Mouse (Mus musculus) embryonic fibroblast, embryonic 13.5 days (primary cell): Measurements from ENCODE around the gene Mas1. TPM values are rescaled to one million over a fixed set of nuclear protein-coding genes. Genes with fewer than 3 reads are reported as not detected.

Experiments used
- H3K27ac ChIP-seq: 2 replicates; pipeline ENCODE4 v1.5.1; 2012; ENCODE audit warnings: low read length, control low read depth, inconsistent platforms; ENCODE audit not compliant: insufficient read depth
- H3K4me1 ChIP-seq: 2 replicates; pipeline ENCODE4 v1.6.1; 2011; ENCODE audit warnings: low read length; ENCODE audit not compliant: control insufficient read depth, insufficient read depth
- H3K4me3 ChIP-seq: 2 replicates; pipeline ENCODE4 v1.5.1; 2011; ENCODE audit warnings: mild to moderate bottlenecking, control low read depth, low read length; ENCODE audit not compliant: insufficient read depth
- CTCF ChIP-seq: IDR thresholded peaks from 2 replicates; pipeline ENCODE4 v1.5.1; 2011; ENCODE audit warnings: mild to moderate bottlenecking, control low read depth, low read length, moderate library complexity, borderline replicate concordance; ENCODE audit not compliant: insufficient read depth
- POLR2A ChIP-seq: IDR thresholded peaks from 2 replicates; pipeline ENCODE4 v1.6.1; 2011; ENCODE audit warnings: low read depth, mild to moderate bottlenecking, control low read depth, low read length, moderate library complexity
- polyA plus RNA-seq: library from polyadenylated mRNA; stranded (reverse); fragments of >200 nt; gene quantifications from 2 replicates; pipeline ENCODE4 v1.2.4, GENCODE M21; 2011; ENCODE audit warnings: low read depth; ENCODE audit not compliant: missing spikeins, insufficient read length

Gene Mas1
- polyA plus RNA-seq, 1 experiment = not detected

- Histone ChIP-seq H3K27ac (no peak overlapping the region), H3K4me3 (no peak overlapping the region), H3K4me1 (no peaks in the 10 kb centered on the region)
- no peak for TF ChIP-seq CTCF
- no peak for TF ChIP-seq POLR2A
Measured at GRCm38 (mm10) chr17:12851689-12852088, 16.3 kb downstream of the Mas1 start.

DNA sequence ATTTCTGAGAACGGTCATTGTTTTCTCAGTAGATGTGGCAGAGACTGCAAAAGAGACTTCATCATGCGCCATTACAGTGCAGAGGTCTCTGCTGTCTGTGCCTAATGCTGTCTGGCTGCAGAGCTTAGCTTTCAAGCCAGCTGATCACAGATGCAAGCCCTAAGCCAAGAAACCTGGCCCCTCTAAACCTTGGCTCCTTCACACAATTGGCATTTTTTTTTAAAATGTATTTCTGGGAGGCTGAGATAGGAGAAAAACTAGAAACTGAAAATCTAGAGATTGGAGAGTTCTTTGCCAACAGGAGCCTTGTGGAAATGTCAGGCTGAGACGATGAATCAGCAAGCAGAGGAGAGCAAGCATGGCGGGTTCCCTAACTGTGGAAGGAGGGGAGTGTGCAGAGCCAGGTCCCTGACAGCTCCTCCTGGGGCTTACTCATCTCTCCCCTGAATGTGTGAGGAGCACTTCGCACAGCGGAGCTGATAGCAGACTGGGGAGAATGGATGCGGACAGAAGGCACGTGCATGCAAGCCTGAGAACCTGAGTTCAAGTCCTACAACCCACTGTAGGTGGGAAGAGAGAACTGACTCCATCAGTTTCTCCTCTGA is 18.1 kb downstream of the Mas1 start:
- H3K4me1 ChIP-seq = no peaks in the 10 kb centered on the region
- no peak overlapping the region for H3K27ac ChIP-seq
- H3K4me3 ChIP-seq = no peak overlapping the region
- no peak for TF ChIP-seq CTCF
- no peak for TF ChIP-seq POLR2A

DNA sequence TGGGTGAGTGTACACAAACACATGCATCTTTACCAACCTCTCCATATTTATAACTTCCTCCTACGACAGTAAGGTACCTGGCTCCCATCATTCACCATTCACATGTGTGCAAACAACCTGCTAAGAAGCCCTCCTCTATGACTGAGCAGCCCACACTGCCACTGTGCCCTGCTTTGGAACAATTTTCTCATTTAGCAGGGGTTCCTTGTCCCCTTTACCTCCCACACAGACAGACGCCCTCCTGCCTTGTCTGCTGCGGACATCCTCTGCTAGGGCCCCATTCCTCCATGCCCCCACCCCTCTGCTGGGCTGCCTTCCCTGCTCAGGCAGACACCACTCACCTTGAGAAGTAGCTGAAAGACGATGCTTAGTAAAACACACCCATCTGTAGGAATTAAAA is 20.2 kb downstream of the Mas1 start:
- no peaks in the 10 kb centered on the region for H3K4me1 ChIP-seq
- H3K4me3 ChIP-seq = no peak overlapping the region
- TF ChIP-seq POLR2A (no peak), CTCF (no peak)
- H3K27ac ChIP-seq = no peak overlapping the region

DNA sequence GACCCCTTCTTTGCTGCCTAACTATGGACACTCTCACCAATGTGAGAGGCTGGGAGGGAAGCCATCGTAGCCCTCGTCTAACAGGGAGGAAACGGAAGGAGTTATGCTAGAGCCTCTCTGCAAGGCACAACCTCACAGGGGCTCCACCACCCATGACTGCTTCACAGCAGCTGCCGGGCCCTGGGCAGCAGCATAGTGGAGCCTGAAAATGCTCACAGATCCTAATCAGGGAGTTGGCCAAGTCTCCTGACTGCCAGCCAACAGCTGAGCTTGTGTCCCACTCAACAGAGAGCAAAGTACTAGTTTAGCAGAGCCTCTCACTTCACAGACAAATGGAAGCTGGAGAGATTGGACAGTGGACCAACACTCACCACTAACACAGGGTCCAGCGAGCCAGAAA is 21.5 kb downstream of the Mas1 start:
- Histone ChIP-seq H3K4me1 (no peaks in the 10 kb centered on the region), H3K4me3 (no peak overlapping the region), H3K27ac (no peak overlapping the region)
- TF ChIP-seq POLR2A = no peak
- no peak for TF ChIP-seq CTCF

DNA sequence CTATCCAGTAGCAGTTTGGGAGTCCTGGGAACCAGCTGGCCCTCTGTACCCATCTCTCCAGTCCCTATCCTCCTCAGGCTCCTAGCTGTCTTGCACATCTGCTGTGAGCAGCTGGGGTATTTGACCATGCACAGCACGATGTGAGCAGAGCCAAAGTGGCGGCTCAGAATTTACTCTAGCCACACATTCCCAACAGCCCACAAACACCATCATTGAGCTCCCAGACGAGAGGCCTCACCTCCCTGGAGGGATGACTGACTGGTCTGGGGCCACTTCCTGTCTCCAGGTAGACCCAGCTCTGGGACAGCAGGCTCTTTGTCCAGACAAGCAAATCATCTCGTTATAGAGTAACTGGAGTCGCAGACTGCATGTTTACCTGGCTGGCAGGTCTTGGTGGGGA is 22.1 kb downstream of the Mas1 start:
- H3K4me3 ChIP-seq = no peak overlapping the region
- TF ChIP-seq POLR2A (no peak), CTCF (no peak)
- no peaks in the 10 kb centered on the region for H3K4me1 ChIP-seq
- no peak overlapping the region for H3K27ac ChIP-seq

- no peaks in the 10 kb centered on the region for H3K4me1 ChIP-seq
- no peak overlapping the region for H3K27ac ChIP-seq
- no peak overlapping the region for H3K4me3 ChIP-seq
- TF ChIP-seq POLR2A = no peak
- TF ChIP-seq CTCF = no peak
Measured at GRCm38 (mm10) chr17:12844540-12844939, 23.4 kb downstream of the Mas1 start.

GRCm38 (mm10) chr17:12843826-12844225 is 24.1 kb downstream of the Mas1 start:
- no peak overlapping the region for H3K27ac ChIP-seq
- H3K4me3 ChIP-seq = no peak overlapping the region
- TF ChIP-seq POLR2A (no peak), CTCF (no peak)
- H3K4me1 ChIP-seq = no peaks in the 10 kb centered on the region

- H3K4me3 ChIP-seq = no peak overlapping the region
- no peaks in the 10 kb centered on the region for H3K4me1 ChIP-seq
- TF ChIP-seq POLR2A (no peak), CTCF (no peak)
- H3K27ac ChIP-seq = no peak overlapping the region
Measured at GRCm38 (mm10) chr17:12839475-12840267, 28.3 kb downstream of the Mas1 start.

DNA sequence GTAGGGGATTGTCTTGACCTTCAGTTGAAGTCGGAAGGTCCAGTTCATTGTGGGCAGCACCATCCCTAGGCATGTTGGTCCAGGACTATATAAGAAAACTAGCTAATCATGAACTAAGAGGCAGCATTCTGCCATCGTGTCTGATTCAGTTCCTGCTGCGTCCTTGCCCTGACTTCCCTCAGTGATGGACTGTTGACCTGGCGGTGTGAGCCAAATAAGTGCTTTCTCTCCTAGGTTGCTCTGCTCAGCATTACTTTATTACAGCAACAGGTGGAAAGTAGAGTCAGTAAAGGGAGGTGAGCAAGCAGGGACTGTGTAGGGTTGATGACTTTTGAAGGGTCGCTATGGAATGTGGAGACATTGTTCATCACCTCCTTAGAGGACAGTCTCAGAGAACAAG is 32.2 kb downstream of the Mas1 start:
- no peak overlapping the region for H3K27ac ChIP-seq
- H3K4me3 ChIP-seq = no peak overlapping the region
- peaks cover 6% of the 10 kb centered on the region; the same call in 1 of the 2 replicates for H3K4me1 ChIP-seq
- TF ChIP-seq CTCF (no peak), POLR2A (no peak)

GRCm38 (mm10) chr17:12834826-12835225 is 33.1 kb downstream of the Mas1 start:
- TF ChIP-seq CTCF (no peak), POLR2A (no peak)
- H3K4me1 ChIP-seq = peaks cover 6% of the 10 kb centered on the region; the same call in 1 of the 2 replicates
- no peak overlapping the region for H3K4me3 ChIP-seq
- H3K27ac ChIP-seq = no peak overlapping the region
